ENCODE assay signal across 14 mouse cellular contexts in genomic region chr10:43995858-43996650, GRCm38 (mm10).
A peak's percentile ranks its signal among the peaks of the same experiment; 100 is the strongest.
DNase-seq lines count a peak whose midpoint lies in the region; ATAC-seq and TF ChIP-seq lines count a peak whose summit lies in the region.
"Had no signal": no experiment of that assay in that cellular context is flagged by ENCODE, and none has a peak within 500 bp of the region (broad histone marks: within the 10 kb centered on the region; RNA-seq: fewer than 3 reads in every experiment).

No protein-coding gene starts in this region.

- no peaks in the 10 kb centered on the region for H3K9me3 ChIP-seq in stomach, embryonic 16.5 days (replicated peaks; ENCODE audit: control insufficient read depth, low read length)
- H3K9me3 ChIP-seq in stomach, postnatal 0 days (ENCODE audit: control insufficient read depth, low read length): no peaks in the 10 kb centered on the region
- H3K9me3 ChIP-seq in hindbrain, embryonic 14.5 days (ENCODE audit: control insufficient read depth, low read length): no peaks in the 10 kb centered on the region
- H3K9me3 ChIP-seq: limb, embryonic 10.5 days; neural tube, embryonic 13.5 days had no signal

- no peak for TF ChIP-seq EP300 in stomach, postnatal 0 days (optimal IDR thresholded peaks at IDR 0.05)

- 70% methylated on average over 10 of the region's 10 CpGs for WGBS in stomach, embryonic 16.5 days
- WGBS in stomach, postnatal 0 days: 61% methylated on average over 10 of the region's 10 CpGs
- 89% methylated on average over 10 of the region's 10 CpGs for WGBS in hindbrain, embryonic 14.5 days

- no peak for TF ChIP-seq CTCF in stomach, postnatal 0 days (IDR thresholded peaks at IDR 0.05; ENCODE audit: low read depth)

- H3K27me3 ChIP-seq in stomach, embryonic 16.5 days (ENCODE audit: control insufficient read depth, insufficient read depth, low read length): no peaks in the 10 kb centered on the region
- no peaks in the 10 kb centered on the region for H3K27me3 ChIP-seq in stomach, postnatal 0 days (ENCODE audit: control insufficient read depth, insufficient read depth, low read length)
- H3K27me3 ChIP-seq in hindbrain, embryonic 14.5 days (ENCODE audit: control insufficient read depth, insufficient read depth, low read length): peaks cover 6% of the 10 kb centered on the region

- DNase-seq in stomach, postnatal 0 days (ENCODE audit: low spot score): no peak
- DNase-seq in monocyte, adult 2 months (ENCODE audit: low read depth in 1 of 2, low spot score in 2 of 2): peak; percentile 70 to 76
- peak; percentile 54 for DNase-seq in thymus, postnatal 4 days
- DNase-seq in kidney, adult 9 months: no peak
- no peak for DNase-seq in gastrocnemius, postnatal 10 days
- no peak for DNase-seq in hindbrain, embryonic 14.5 days (ENCODE audit: low spot score)
- DNase-seq: embryo, embryonic 11 days; kidney, postnatal 4 days had no signal

- H3K4me1 ChIP-seq in stomach, embryonic 16.5 days (ENCODE audit: control insufficient read depth, insufficient read depth, low read length): no peaks in the 10 kb centered on the region; the same call in 1 of the 2 replicates
- H3K4me1 ChIP-seq in stomach, postnatal 0 days (replicated peaks; ENCODE audit: control insufficient read depth, insufficient read depth): no peaks in the 10 kb centered on the region
- H3K4me1 ChIP-seq in hindbrain, embryonic 14.5 days (replicated peaks; ENCODE audit: control insufficient read depth, insufficient read depth, low read length): no peaks in the 10 kb centered on the region
- H3K4me1 ChIP-seq: limb, embryonic 10.5 days had no signal

- no peak for ATAC-seq in stomach, embryonic 16.5 days (ENCODE audit: insufficient read depth, low FRiP score)
- no peak for ATAC-seq in stomach, postnatal 0 days (ENCODE audit: low FRiP score, low TSS enrichment)
- ATAC-seq in hematopoietic stem cell, adult 5-6 weeks (replicated peaks in 1 of 2; ENCODE audit: insufficient read depth in 1 of 2, low FRiP score in 2 of 2, low TSS enrichment in 1 of 2, low read depth in 1 of 2, poor library complexity in 2 of 2, severe bottlenecking in 2 of 2): peak; percentile 84 to 89
- ATAC-seq in hindbrain, embryonic 14.5 days (ENCODE audit: low FRiP score): no peak
- ATAC-seq: hindbrain, embryonic 16.5 days had no signal

- no peak overlapping the region for H3K4me2 ChIP-seq in stomach, embryonic 16.5 days (ENCODE audit: low read depth, low read length)
- H3K4me2 ChIP-seq in stomach, postnatal 0 days (replicated peaks; ENCODE audit: low read depth): no peak overlapping the region
- no peak overlapping the region for H3K4me2 ChIP-seq in hindbrain, embryonic 14.5 days (replicated peaks)
- H3K4me2 ChIP-seq: heart, embryonic 11.5 days; neural tube, embryonic 13.5 days had no signal

- no peaks in the 10 kb centered on the region for H3K36me3 ChIP-seq in stomach, embryonic 16.5 days (ENCODE audit: control insufficient read depth, insufficient read depth, low read length)
- H3K36me3 ChIP-seq in stomach, postnatal 0 days (ENCODE audit: control insufficient read depth, insufficient read depth, low read length): no peaks in the 10 kb centered on the region
- no peaks in the 10 kb centered on the region for H3K36me3 ChIP-seq in hindbrain, embryonic 14.5 days (replicated peaks; ENCODE audit: control insufficient read depth, insufficient read depth)
- H3K36me3 ChIP-seq: limb, embryonic 10.5 days; neural tube, embryonic 13.5 days had no signal

- H3K27ac ChIP-seq in stomach, embryonic 16.5 days (ENCODE audit: low read length): peak overlapping the region; percentile 44; the same call in 1 of the 2 replicates
- H3K27ac ChIP-seq in stomach, postnatal 0 days (replicated peaks): no peak overlapping the region
- H3K27ac ChIP-seq in hindbrain, embryonic 14.5 days: no peak overlapping the region
- H3K27ac ChIP-seq: limb, embryonic 10.5 days; neural tube, embryonic 13.5 days had no signal

- H3K4me3 ChIP-seq in stomach, embryonic 16.5 days (replicated peaks; ENCODE audit: low read length): no peak overlapping the region
- no peak overlapping the region for H3K4me3 ChIP-seq in stomach, postnatal 0 days (ENCODE audit: low read depth, low read length)
- no peak overlapping the region for H3K4me3 ChIP-seq in hindbrain, embryonic 14.5 days (replicated peaks; ENCODE audit: low read length)
- H3K4me3 ChIP-seq: limb, embryonic 10.5 days; neural tube, embryonic 13.5 days had no signal

- no peak overlapping the region for H3K9ac ChIP-seq in stomach, embryonic 16.5 days (ENCODE audit: low read length)
- no peak overlapping the region for H3K9ac ChIP-seq in stomach, postnatal 0 days (ENCODE audit: low read length)
- no peak overlapping the region for H3K9ac ChIP-seq in hindbrain, embryonic 14.5 days
- H3K9ac ChIP-seq: neural tube, embryonic 13.5 days had no signal

Comparison
In these comparisons a context has a peak if more than half of its experiments do, and no peak if none do; other contexts are left out.
1. ATAC-seq: peak in hematopoietic stem cell, adult 5-6 weeks (2 of 2); none in stomach, embryonic 16.5 days (single experiment), stomach, postnatal 0 days (single experiment) and hindbrain, embryonic 14.5 days (single experiment).
2. DNase-seq: peak in monocyte, adult 2 months (2 of 2) and thymus, postnatal 4 days (single experiment); none in stomach, postnatal 0 days (single experiment), kidney, adult 9 months (single experiment), gastrocnemius, postnatal 10 days (single experiment) and hindbrain, embryonic 14.5 days (single experiment).